ENCODE assay signal across 26 mouse cellular contexts in genomic region chr2:38176870-38177582, GRCm38 (mm10).
DNase-seq lines count a peak whose midpoint lies in the region; ATAC-seq and TF ChIP-seq lines count a peak whose summit lies in the region.
"Had no signal": no experiment of that assay in that cellular context is flagged by ENCODE, and none has a peak within 500 bp of the region (broad histone marks: within the 10 kb centered on the region; RNA-seq: fewer than 3 reads in every experiment).

No protein-coding gene starts in this region.

- H3K9me3 ChIP-seq in liver, embryonic 13.5 days (replicated peaks) = no peaks in the 10 kb centered on the region
- H3K9me3 ChIP-seq in forebrain, postnatal 0 days (ENCODE audit: low read length) = no peaks in the 10 kb centered on the region
- H3K9me3 ChIP-seq: embryonic facial prominence, embryonic 12.5 days; forebrain, embryonic 12.5 days; G1E; hindbrain, embryonic 15.5 days; limb, embryonic 15.5 days; neural tube, embryonic 13.5 days had no signal

- H3K4me3 ChIP-seq in kidney, adult 2 months (ENCODE audit: insufficient read depth, low read depth, low read length) = no peak overlapping the region
- no peak overlapping the region for H3K4me3 ChIP-seq in liver, embryonic 13.5 days (replicated peaks)
- H3K4me3 ChIP-seq in forebrain, postnatal 0 days (ENCODE audit: low read depth, low read length) = no peak overlapping the region
- H3K4me3 ChIP-seq: embryonic facial prominence, embryonic 12.5 days; erythroblast, embryonic 14.5 days; forebrain, embryonic 12.5 days; hindbrain, embryonic 15.5 days; left cerebral cortex, adult 2 months; limb, embryonic 15.5 days; neural tube, embryonic 13.5 days had no signal

- TF ChIP-seq CTCF in kidney, adult 2 months (conservative IDR thresholded peaks at IDR 0.05; ENCODE audit: insufficient read depth, insufficient read length, low read depth, low read length) = no peak
- no peak for TF ChIP-seq CTCF in forebrain, postnatal 0 days (IDR thresholded peaks at IDR 0.05; ENCODE audit: low read depth)

- peak; percentile 16 for DNase-seq in kidney, postnatal 14 days
- DNase-seq in kidney, adult 2 months = no peak
- DNase-seq in lung, postnatal 36 days = peak; percentile 19
- DNase-seq in lung, postnatal 25 days (ENCODE audit: low spot score) = no peak
- DNase-seq in liver, embryonic 13.5 days = no peak
- DNase-seq in forebrain, postnatal 0 days = no peak
- DNase-seq in right cerebral cortex, postnatal 4 days = no peak
- DNase-seq: adrenal gland, adult 2 months; B cell, adult 2 months; cerebellum, adult 11-12 months; cerebellum, postnatal 10 days; gastrocnemius, postnatal 36 days; layer of hippocampus, adult 9-11 months; left cerebral cortex, postnatal 4 days; midbrain, embryonic 14.5 days; thymus, adult 18-20 months; thymus, postnatal 36 days had no signal

- WGBS in kidney, adult 2 months = 80% methylated on average over 4 of the region's 4 CpGs
- WGBS in liver, embryonic 13.5 days (ENCODE audit: insufficient replicate concordance) = 41% methylated on average over 4 of the region's 4 CpGs
- WGBS in forebrain, postnatal 0 days = 80% methylated on average over 4 of the region's 4 CpGs

- no peaks in the 10 kb centered on the region for H3K4me1 ChIP-seq in kidney, adult 2 months (ENCODE audit: control insufficient read depth, insufficient read depth, low read length)
- peaks cover 31% of the 10 kb centered on the region for H3K4me1 ChIP-seq in liver, embryonic 13.5 days (replicated peaks)
- no peaks in the 10 kb centered on the region for H3K4me1 ChIP-seq in forebrain, postnatal 0 days (ENCODE audit: insufficient read depth)
- H3K4me1 ChIP-seq: embryonic facial prominence, embryonic 12.5 days; forebrain, embryonic 12.5 days; hindbrain, embryonic 15.5 days; limb, embryonic 15.5 days; neural tube, embryonic 13.5 days had no signal

- no peak overlapping the region for H3K9ac ChIP-seq in liver, embryonic 13.5 days
- no peak overlapping the region for H3K9ac ChIP-seq in forebrain, postnatal 0 days
- H3K9ac ChIP-seq: embryonic facial prominence, embryonic 12.5 days; forebrain, embryonic 12.5 days; hindbrain, embryonic 15.5 days; limb, embryonic 15.5 days; neural tube, embryonic 13.5 days had no signal

- H3K36me3 ChIP-seq in kidney, adult 2 months (ENCODE audit: control insufficient read depth, insufficient read depth, low read length) = no peaks in the 10 kb centered on the region
- no peaks in the 10 kb centered on the region for H3K36me3 ChIP-seq in liver, embryonic 13.5 days
- H3K36me3 ChIP-seq in forebrain, postnatal 0 days (ENCODE audit: insufficient read depth) = no peaks in the 10 kb centered on the region
- H3K36me3 ChIP-seq: embryonic facial prominence, embryonic 12.5 days; forebrain, embryonic 12.5 days; G1E; hindbrain, embryonic 15.5 days; limb, embryonic 15.5 days; neural tube, embryonic 13.5 days had no signal

- no peak for TF ChIP-seq POLR2A in kidney, adult 2 months (IDR thresholded peaks at IDR 0.05; ENCODE audit: low read depth, low read length)

- H3K27ac ChIP-seq in kidney, adult 2 months (ENCODE audit: insufficient read depth, low read depth, low read length) = no peak overlapping the region
- peak overlapping the region; percentile 25; the same call in 1 of the 2 replicates for H3K27ac ChIP-seq in liver, embryonic 13.5 days
- H3K27ac ChIP-seq in forebrain, postnatal 0 days (ENCODE audit: low read depth, low read length) = no peak overlapping the region
- H3K27ac ChIP-seq: embryonic facial prominence, embryonic 12.5 days; forebrain, embryonic 12.5 days; hindbrain, embryonic 15.5 days; left cerebral cortex, adult 2 months; limb, embryonic 15.5 days; neural tube, embryonic 13.5 days had no signal

- ATAC-seq in liver, embryonic 13.5 days (ENCODE audit: low read depth) = peak; percentile 66
- ATAC-seq in forebrain, postnatal 0 days = no peak

- H3K27me3 ChIP-seq in kidney, adult 2 months (replicated peaks; ENCODE audit: control insufficient read depth, insufficient read depth, low read length) = no peaks in the 10 kb centered on the region
- H3K27me3 ChIP-seq in liver, embryonic 13.5 days = no peaks in the 10 kb centered on the region
- H3K27me3 ChIP-seq in forebrain, postnatal 0 days (ENCODE audit: insufficient read depth, low read length) = no peaks in the 10 kb centered on the region
- H3K27me3 ChIP-seq: CH12.LX; embryonic facial prominence, embryonic 12.5 days; forebrain, embryonic 12.5 days; hindbrain, embryonic 15.5 days; limb, embryonic 15.5 days; neural tube, embryonic 13.5 days had no signal

- H3K4me2 ChIP-seq in liver, embryonic 13.5 days = 0 out of 2 replicates have a peak overlapping the region, but pooled peaks have one; percentile 1
- H3K4me2 ChIP-seq in forebrain, postnatal 0 days (ENCODE audit: low read depth) = no peak overlapping the region
- H3K4me2 ChIP-seq: embryonic facial prominence, embryonic 12.5 days; forebrain, embryonic 12.5 days; hindbrain, embryonic 15.5 days; limb, embryonic 15.5 days; neural tube, embryonic 13.5 days had no signal

Comparison
In these comparisons a context has a peak if more than half of its experiments do, and no peak if none do; other contexts are left out.
1. DNase-seq: peak in kidney, postnatal 14 days (single experiment) and lung, postnatal 36 days (single experiment); none in kidney, adult 2 months (single experiment), lung, postnatal 25 days (single experiment), liver, embryonic 13.5 days (single experiment), forebrain, postnatal 0 days (single experiment) and right cerebral cortex, postnatal 4 days (single experiment).